Mouse (Mus musculus) stomach, embryonic 16.5 days (tissue): ENCODE data around the gene Pias4. TPM values are rescaled to one million over a fixed set of nuclear protein-coding genes. Genes with fewer than 3 reads are reported as not detected.

Source experiments
- ATAC-seq: fragments of 200-750 bp; cut with Nextera tagmentation; 2 replicates; pipeline ENCODE4 v1.8.0; 2017; ENCODE audit warnings: moderate number of reproducible peaks, moderate TSS enrichment; ENCODE audit not compliant: insufficient read depth, low FRiP score
- H3K27ac ChIP-seq: fragments of 300-500 bp; sonication (generic); 2 replicates; pipeline ENCODE4 v1.5.1; 2014; ENCODE audit warnings: low read length
- H3K27me3 ChIP-seq: fragments of 300-500 bp; sonication (generic); 2 replicates; pipeline ENCODE4 v1.6.1; 2014; ENCODE audit warnings: low read length, control low read depth, mixed read lengths; ENCODE audit not compliant: control insufficient read depth, insufficient read depth
- H3K36me3 ChIP-seq: fragments of 300-500 bp; sonication (generic); 2 replicates; pipeline ENCODE4 v1.6.1; 2014; ENCODE audit warnings: low read length; ENCODE audit not compliant: control insufficient read depth, insufficient read depth
- H3K4me1 ChIP-seq: fragments of 300-500 bp; sonication (generic); 2 replicates; pipeline ENCODE4 v1.6.1; 2014; ENCODE audit warnings: low read length, control low read depth, mixed read lengths; ENCODE audit not compliant: control insufficient read depth, insufficient read depth
- H3K4me2 ChIP-seq: fragments of 300-500 bp; sonication (generic); 2 replicates; pipeline ENCODE4 v1.6.1; 2014; ENCODE audit warnings: low read depth, low read length, mixed read lengths
- H3K4me3 ChIP-seq: fragments of 300-500 bp; sonication (generic); replicated peaks from 2 replicates; pipeline ENCODE4 v1.5.1; 2014; ENCODE audit warnings: mild to moderate bottlenecking, low read length
- H3K9ac ChIP-seq: fragments of 300-500 bp; sonication (generic); 2 replicates; pipeline ENCODE4 v1.6.1; 2014; ENCODE audit warnings: low read length
- H3K9me3 ChIP-seq: fragments of 300-500 bp; sonication (generic); replicated peaks from 2 replicates; pipeline ENCODE4 v1.6.1; 2016; ENCODE audit warnings: low read length, control low read depth; ENCODE audit not compliant: control insufficient read depth
- WGBS: fragments of 180-500 bp; shearing (Covaris S2); extraction: QIAGEN DNeasy Blood & Tissue Kit; methylation state at CpG from one replicate; pipeline ENCODE4 v1.1.7; 2014; 5-methylcytosine and 5-hydroxymethylcytosine counted together
- polyA plus RNA-seq: library from polyadenylated mRNA; unstranded; fragments of >200 nt; fragmentation: Nextera tagmentation; extraction: Ambion mirVana; gene quantifications from 2 replicates; pipeline ENCODE4 v1.2.1, GENCODE M21; 2015

The Pias4 gene
- polyA plus RNA-seq, 1 experiment from 2014 or later = 34.8 TPM

- Histone ChIP-seq H3K27me3 (peaks cover 6% of the 10 kb centered on the region), H3K9ac (peak overlapping the region; percentile 93), H3K4me1 (peaks cover 32% of the 10 kb centered on the region), H3K36me3 (0 out of 2 replicates have a peak, but pooled peaks cover 10% of the 10 kb centered on the region), H3K4me3 (peak overlapping the region; percentile 65), H3K9me3 (no peaks in the 10 kb centered on the region), H3K27ac (peak overlapping the region; percentile 92), H3K4me2 (peak overlapping the region; percentile 98)
- 4% methylated on average over 19 of the region's 19 CpGs for WGBS
- ATAC-seq = peak; percentile 2; the same call in 1 of the 2 replicates
Measured at GRCm38 (mm10) chr10:81192968-81193501, 25.3 kb upstream of the Pias4 start.

- WGBS = under 1% methylated on average over 84 of the region's 93 CpGs
- Histone ChIP-seq H3K9ac (peak overlapping the region; percentile 93), H3K9me3 (no peaks in the 10 kb centered on the region), H3K27ac (peak overlapping the region; percentile 92), H3K4me2 (peak overlapping the region; percentile 98), H3K27me3 (peaks cover 6% of the 10 kb centered on the region), H3K4me3 (peak overlapping the region; percentile 65), H3K4me1 (peaks cover 32% of the 10 kb centered on the region), H3K36me3 (0 out of 2 replicates have a peak, but pooled peaks cover 10% of the 10 kb centered on the region)
- peak; percentile 86 for ATAC-seq
Measured at GRCm38 (mm10) chr10:81192270-81192967, 24.7 kb upstream of the Pias4 start.

GRCm38 (mm10) chr10:81191342-81191982, 23.7 kb upstream of the Pias4 start:
- peaks cover 32% of the 10 kb centered on the region for H3K4me1 ChIP-seq
- peak overlapping the region; percentile 93; the same call in 1 of the 2 replicates for H3K9ac ChIP-seq
- peaks cover 6% of the 10 kb centered on the region for H3K27me3 ChIP-seq
- WGBS = 81% methylated on average over 18 of the region's 18 CpGs
- H3K4me2 ChIP-seq = peak overlapping the region; percentile 98
- peak overlapping the region; percentile 65; the same call in 1 of the 2 replicates for H3K4me3 ChIP-seq
- H3K9me3 ChIP-seq = no peaks in the 10 kb centered on the region
- 0 out of 2 replicates have a peak, but pooled peaks cover 10% of the 10 kb centered on the region for H3K36me3 ChIP-seq
- ATAC-seq = no peak
- peak overlapping the region; percentile 92 for H3K27ac ChIP-seq

- H3K9ac ChIP-seq = no peak overlapping the region; the same call in 1 of the 2 replicates
- WGBS = 61% methylated on average over 6 of the region's 6 CpGs
- H3K4me3 ChIP-seq = no peak overlapping the region
- no peak overlapping the region for H3K4me2 ChIP-seq
- H3K36me3 ChIP-seq = 0 out of 2 replicates have a peak, but pooled peaks cover 10% of the 10 kb centered on the region
- peaks cover 32% of the 10 kb centered on the region for H3K4me1 ChIP-seq
- peaks cover 6% of the 10 kb centered on the region for H3K27me3 ChIP-seq
- no peak for ATAC-seq
- no peaks in the 10 kb centered on the region for H3K9me3 ChIP-seq
- H3K27ac ChIP-seq = peak overlapping the region; percentile 92
Measured at GRCm38 (mm10) chr10:81190912-81191321, 23.2 kb upstream of the Pias4 start.

GRCm38 (mm10) chr10:81190236-81190911, 22.7 kb upstream of the Pias4 start:
- Histone ChIP-seq H3K9ac (no peak overlapping the region; the same call in 1 of the 2 replicates), H3K4me2 (no peak overlapping the region), H3K27me3 (peaks cover 4% of the 10 kb centered on the region), H3K9me3 (no peaks in the 10 kb centered on the region), H3K4me1 (peaks cover 32% of the 10 kb centered on the region), H3K27ac (no peak overlapping the region; the same call in 1 of the 2 replicates), H3K4me3 (no peak overlapping the region), H3K36me3 (0 out of 2 replicates have a peak, but pooled peaks cover 10% of the 10 kb centered on the region)
- 70% methylated on average over 31 of the region's 31 CpGs for WGBS
- ATAC-seq = no peak

GRCm38 (mm10) chr10:81189821-81190220, 22.1 kb upstream of the Pias4 start:
- no peak overlapping the region for H3K4me3 ChIP-seq
- WGBS = 75% methylated on average over 26 of the region's 26 CpGs
- no peaks in the 10 kb centered on the region for H3K9me3 ChIP-seq
- H3K27ac ChIP-seq = no peak overlapping the region
- H3K27me3 ChIP-seq = no peaks in the 10 kb centered on the region; the same call in 1 of the 2 replicates
- H3K4me1 ChIP-seq = peaks cover 36% of the 10 kb centered on the region
- ATAC-seq = no peak
- no peak overlapping the region for H3K9ac ChIP-seq
- H3K36me3 ChIP-seq = 0 out of 2 replicates have a peak, but pooled peaks cover 10% of the 10 kb centered on the region
- H3K4me2 ChIP-seq = no peak overlapping the region

GRCm38 (mm10) chr10:81187161-81187560, 19.4 kb upstream of the Pias4 start:
- ATAC-seq = no peak
- 94% methylated on average over 9 of the region's 9 CpGs for WGBS
- Histone ChIP-seq H3K4me3 (no peak overlapping the region), H3K9me3 (no peaks in the 10 kb centered on the region), H3K9ac (no peak overlapping the region), H3K36me3 (0 out of 2 replicates have a peak, but pooled peaks cover 10% of the 10 kb centered on the region), H3K4me1 (peaks cover 32% of the 10 kb centered on the region), H3K27ac (no peak overlapping the region), H3K4me2 (no peak overlapping the region), H3K27me3 (no peaks in the 10 kb centered on the region)

GRCm38 (mm10) chr10:81184765-81185164, 17.0 kb upstream of the Pias4 start:
- H3K4me3 ChIP-seq = no peak overlapping the region
- 0 out of 2 replicates have a peak overlapping the region, but pooled peaks have one; percentile 84 for H3K9ac ChIP-seq
- peak overlapping the region; percentile 85; the same call in 1 of the 2 replicates for H3K4me2 ChIP-seq
- no peaks in the 10 kb centered on the region for H3K27me3 ChIP-seq
- H3K27ac ChIP-seq = peak overlapping the region; percentile 91
- 10% methylated on average over 4 of the region's 4 CpGs for WGBS
- ATAC-seq = peak; percentile 23; the same call in 1 of the 2 replicates
- H3K4me1 ChIP-seq = peaks cover 24% of the 10 kb centered on the region
- no peaks in the 10 kb centered on the region for H3K9me3 ChIP-seq
- peaks cover 28% of the 10 kb centered on the region for H3K36me3 ChIP-seq
